Mouse (Mus musculus) heart, embryonic 15.5 days (tissue): ENCODE measurements around the gene Itpr2. TPM values are rescaled to one million over a fixed set of nuclear protein-coding genes. Genes with fewer than 3 reads are reported as not detected.
A peak's percentile ranks its signal among the peaks of the same experiment; 100 is the strongest.

Source experiments
- ATAC-seq: fragments of 200-750 bp; cut with Nextera tagmentation; replicated peaks from 2 replicates; pipeline ENCODE4 v1.8.0; 2017; ENCODE audit warnings: low read depth, moderate TSS enrichment; ENCODE audit not compliant: insufficient number of reproducible peaks, insufficient read depth, low FRiP score
- H3K27ac ChIP-seq: fragments of 300-500 bp; sonication (generic); 2 replicates; pipeline ENCODE4 v1.5.1; 2015; ENCODE audit warnings: mild to moderate bottlenecking, inconsistent platforms
- H3K27me3 ChIP-seq: fragments of 300-500 bp; sonication (generic); 2 replicates; pipeline ENCODE4 v1.6.1; 2015; ENCODE audit warnings: inconsistent platforms
- H3K36me3 ChIP-seq: fragments of 300-500 bp; sonication (generic); 2 replicates; pipeline ENCODE4 v1.6.1; 2015; ENCODE audit warnings: mild to moderate bottlenecking, inconsistent platforms
- H3K4me1 ChIP-seq: fragments of 300-500 bp; sonication (generic); replicated peaks from 2 replicates; pipeline ENCODE4 v1.6.1; 2015; ENCODE audit warnings: inconsistent platforms
- H3K4me2 ChIP-seq: fragments of 300-500 bp; sonication (generic); 2 replicates; pipeline ENCODE4 v1.6.1; 2015; ENCODE audit warnings: inconsistent platforms, mild to moderate bottlenecking, moderate library complexity
- H3K4me3 ChIP-seq: fragments of 300-500 bp; sonication (generic); 2 replicates; pipeline ENCODE4 v1.5.1; 2015; ENCODE audit warnings: mild to moderate bottlenecking, inconsistent platforms
- H3K9ac ChIP-seq: fragments of 300-500 bp; sonication (generic); 2 replicates; pipeline ENCODE4 v1.6.1; 2015; ENCODE audit warnings: mild to moderate bottlenecking, inconsistent platforms
- H3K9me3 ChIP-seq: fragments of 300-500 bp; sonication (generic); replicated peaks from 2 replicates; pipeline ENCODE4 v1.6.1; 2016; ENCODE audit warnings: inconsistent platforms
- WGBS: fragments of 180-500 bp; shearing (Covaris S2); methylation state at CpG from one replicate; pipeline ENCODE4 v1.1.7; 2015; ENCODE audit warnings: mixed read lengths; 5-methylcytosine and 5-hydroxymethylcytosine counted together
- polyA plus RNA-seq: library from polyadenylated mRNA; unstranded; fragments of >200 nt; fragmentation: Nextera tagmentation; extraction: Ambion mirVana; gene quantifications from 2 replicates; pipeline ENCODE4 v1.2.1, GENCODE M21; 2015

Gene Itpr2
- polyA plus RNA-seq, 1 experiment from 2014 or later, result 39.2 TPM

DNA sequence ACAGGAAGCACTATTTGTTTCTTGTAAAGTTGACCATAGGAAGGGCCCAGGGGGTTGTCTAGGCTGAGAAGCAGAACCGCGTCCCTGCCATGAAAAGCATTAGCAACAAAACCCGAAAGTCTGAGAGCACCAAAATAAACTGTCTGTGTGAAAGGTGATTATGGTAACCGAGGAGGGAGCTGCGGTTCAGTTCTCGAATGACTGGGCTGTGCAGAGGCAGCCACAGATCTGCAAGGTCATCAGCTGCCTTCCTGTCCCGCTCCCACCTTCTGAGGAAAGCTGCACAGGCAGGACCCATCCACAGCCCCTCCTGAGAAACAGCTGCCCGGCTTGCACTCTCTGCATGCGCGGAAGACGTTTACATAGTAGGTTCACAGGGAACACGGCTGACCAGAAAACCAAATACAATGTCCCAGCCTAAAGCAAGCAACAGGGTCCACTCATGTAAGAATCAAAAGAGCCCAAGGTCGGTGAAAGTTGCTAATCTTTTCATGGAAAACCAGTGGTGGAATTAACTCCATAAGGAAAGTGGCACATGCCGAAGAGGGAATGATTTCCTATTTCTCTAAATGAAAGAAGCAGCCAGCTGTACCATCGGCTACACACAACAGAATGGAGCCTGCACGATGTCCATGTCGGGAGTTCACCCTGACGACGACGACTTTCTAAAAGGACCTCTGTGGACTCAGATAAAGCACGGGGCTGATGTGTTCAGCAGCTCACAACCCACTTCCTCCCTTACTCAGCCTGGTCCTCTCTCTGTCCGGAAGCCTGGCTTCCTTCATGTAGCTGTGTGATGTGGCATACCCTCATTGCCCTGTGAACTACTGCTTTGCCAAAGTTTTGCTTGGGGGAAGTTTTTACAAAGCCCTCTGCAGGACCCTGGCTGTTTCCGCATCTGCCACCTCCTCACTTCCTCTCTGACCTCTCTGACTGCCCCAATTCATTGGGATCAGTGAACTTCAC lies 280.4 kb downstream of the Itpr2 start:
- no peak overlapping the region for H3K9ac ChIP-seq
- H3K4me1 ChIP-seq, result peaks cover 20% of the 10 kb centered on the region
- no peaks in the 10 kb centered on the region for H3K27me3 ChIP-seq
- no peaks in the 10 kb centered on the region for H3K9me3 ChIP-seq
- no peak overlapping the region for H3K4me2 ChIP-seq
- H3K27ac ChIP-seq, result peak overlapping the region; percentile 42
- H3K36me3 ChIP-seq, result peaks cover under 1% of the 10 kb centered on the region; the same call in 1 of the 2 replicates
- 35% methylated on average over 23 of the region's 23 CpGs for WGBS
- H3K4me3 ChIP-seq, result no peak overlapping the region
- peak; percentile 64; the same call in 1 of the 2 replicates for ATAC-seq

DNA sequence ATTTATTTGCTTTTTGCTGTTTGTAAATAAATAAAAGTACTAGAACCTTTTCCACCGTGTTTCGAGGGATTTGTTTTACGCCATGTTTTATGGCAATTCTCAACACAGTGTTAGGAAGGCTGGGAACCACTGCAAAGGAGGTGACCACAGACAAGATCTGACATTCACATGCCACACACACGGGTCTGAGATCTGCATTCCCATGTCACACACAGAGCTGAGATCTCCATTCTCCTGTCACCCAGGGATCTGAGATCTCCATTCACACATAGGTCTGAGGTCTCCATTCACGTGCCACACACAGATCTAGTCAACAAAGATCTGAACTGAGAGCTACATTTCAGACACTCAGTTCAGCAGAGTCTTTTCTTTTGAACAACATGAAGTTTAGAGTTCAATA lies 282.0 kb downstream of the Itpr2 start:
- 75% methylated on average over 5 of the region's 5 CpGs for WGBS
- no peak overlapping the region for H3K4me3 ChIP-seq
- H3K9ac ChIP-seq, result no peak overlapping the region
- peaks cover 20% of the 10 kb centered on the region for H3K4me1 ChIP-seq
- H3K27me3 ChIP-seq, result no peaks in the 10 kb centered on the region
- H3K36me3 ChIP-seq, result no peaks in the 10 kb centered on the region; the same call in 1 of the 2 replicates
- H3K4me2 ChIP-seq, result no peak overlapping the region
- ATAC-seq, result no peak
- no peak overlapping the region for H3K27ac ChIP-seq
- H3K9me3 ChIP-seq, result no peaks in the 10 kb centered on the region

DNA sequence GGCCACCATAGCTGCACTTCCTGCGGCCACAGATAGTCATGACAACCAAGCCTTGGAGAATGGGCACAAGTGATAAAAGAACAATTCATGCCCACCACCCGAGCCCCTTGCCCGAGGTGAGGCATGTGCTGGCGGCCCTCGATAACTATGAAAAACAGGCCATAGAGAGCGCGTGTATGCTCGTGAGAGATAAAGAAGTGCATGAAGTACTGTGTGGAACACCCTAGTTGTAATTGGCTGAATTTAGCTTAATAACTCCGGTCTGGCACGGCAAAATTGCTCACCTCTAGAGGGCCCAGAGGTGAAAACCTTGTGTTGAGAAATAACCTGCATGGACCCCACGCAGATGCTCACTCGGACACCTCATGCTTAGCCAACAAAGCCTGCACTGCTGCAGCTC lies 282.5 kb downstream of the Itpr2 start:
- H3K9me3 ChIP-seq, result no peaks in the 10 kb centered on the region
- no peak for ATAC-seq
- H3K27me3 ChIP-seq, result no peaks in the 10 kb centered on the region
- H3K4me2 ChIP-seq, result no peak overlapping the region
- H3K9ac ChIP-seq, result no peak overlapping the region
- 91% methylated on average over 12 of the region's 12 CpGs for WGBS
- H3K36me3 ChIP-seq, result no peaks in the 10 kb centered on the region; the same call in 1 of the 2 replicates
- H3K4me1 ChIP-seq, result peaks cover 20% of the 10 kb centered on the region
- H3K27ac ChIP-seq, result no peak overlapping the region
- H3K4me3 ChIP-seq, result no peak overlapping the region

DNA sequence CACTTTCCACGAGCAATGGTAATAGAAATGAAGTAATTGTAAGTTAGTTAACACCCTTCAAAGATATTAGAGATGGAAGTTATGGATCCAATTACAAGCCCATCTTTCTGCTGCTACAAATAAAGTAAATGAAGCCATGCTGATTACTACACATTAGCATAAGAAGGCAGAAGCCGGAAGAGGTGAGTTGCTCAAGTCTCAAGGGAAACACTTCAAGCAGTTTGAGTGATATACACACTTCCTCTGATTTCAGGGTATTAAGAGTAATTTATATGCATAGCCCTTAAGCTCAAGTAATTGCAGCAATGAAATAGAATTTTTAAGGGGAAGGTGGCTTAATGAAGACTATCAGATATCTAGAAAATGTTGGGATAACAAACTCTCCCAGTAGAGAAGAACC lies 286.7 kb downstream of the Itpr2 start:
- no peaks in the 10 kb centered on the region for H3K9me3 ChIP-seq
- H3K36me3 ChIP-seq, result no peaks in the 10 kb centered on the region; the same call in 1 of the 2 replicates
- ATAC-seq, result no peak
- no peaks in the 10 kb centered on the region for H3K4me1 ChIP-seq
- no peak overlapping the region for H3K4me2 ChIP-seq
- H3K27me3 ChIP-seq, result no peaks in the 10 kb centered on the region
- 79% methylated on average over 2 of the region's 2 CpGs for WGBS
- H3K27ac ChIP-seq, result no peak overlapping the region
- no peak overlapping the region for H3K9ac ChIP-seq
- H3K4me3 ChIP-seq, result no peak overlapping the region

DNA sequence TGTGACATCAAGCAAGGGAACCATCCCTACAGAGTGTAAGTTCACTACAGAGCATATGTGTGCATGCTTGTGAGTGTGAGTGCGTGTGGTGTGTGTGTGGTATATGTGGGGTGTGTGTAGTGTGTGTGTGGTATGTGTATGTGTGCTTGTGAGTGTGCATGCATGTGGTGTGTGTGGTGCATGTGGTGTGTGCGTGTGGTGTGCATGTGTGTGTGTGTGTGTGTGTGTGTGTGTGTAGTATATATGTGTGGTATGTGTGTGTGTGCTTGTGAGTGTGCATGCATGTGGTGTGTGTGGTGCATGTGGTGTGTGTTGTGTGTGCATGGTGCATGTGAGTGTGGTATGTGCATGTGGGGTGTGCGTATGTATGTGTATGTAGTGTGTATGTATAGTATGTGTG lies 289.7 kb downstream of the Itpr2 start:
- Histone ChIP-seq H3K27me3 (no peaks in the 10 kb centered on the region), H3K4me1 (peaks cover 5% of the 10 kb centered on the region; the same call in 1 of the 2 replicates), H3K4me2 (no peak overlapping the region), H3K4me3 (no peak overlapping the region), H3K36me3 (no peaks in the 10 kb centered on the region; the same call in 1 of the 2 replicates), H3K9ac (no peak overlapping the region), H3K27ac (no peak overlapping the region), H3K9me3 (no peaks in the 10 kb centered on the region)
- no peak for ATAC-seq
- 94% methylated on average over 3 of the region's 3 CpGs for WGBS

DNA sequence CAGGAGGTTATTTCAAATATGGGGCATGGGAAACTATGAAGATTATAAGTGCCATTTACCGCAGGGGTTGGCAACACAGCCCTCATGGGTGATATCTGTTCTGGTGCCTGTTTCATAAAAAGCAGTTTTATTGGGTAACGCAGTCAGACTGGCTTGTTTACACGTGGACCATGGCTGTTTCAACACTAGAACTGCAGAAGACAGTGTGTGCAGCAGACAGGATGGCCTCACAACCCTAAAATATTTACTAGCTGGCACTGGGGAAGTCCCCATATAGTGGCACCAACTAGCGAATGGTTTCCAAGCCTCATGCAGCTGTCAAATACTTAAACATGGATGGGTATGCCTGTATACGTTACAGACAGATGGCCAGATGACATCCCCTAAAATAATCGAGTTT lies 290.8 kb downstream of the Itpr2 start:
- H3K4me3 ChIP-seq, result no peak overlapping the region
- 84% methylated on average over 6 of the region's 6 CpGs for WGBS
- H3K9me3 ChIP-seq, result no peaks in the 10 kb centered on the region
- no peaks in the 10 kb centered on the region; the same call in 1 of the 2 replicates for H3K36me3 ChIP-seq
- H3K4me2 ChIP-seq, result no peak overlapping the region
- no peak overlapping the region for H3K9ac ChIP-seq
- no peak for ATAC-seq
- H3K27me3 ChIP-seq, result no peaks in the 10 kb centered on the region
- H3K4me1 ChIP-seq, result peaks cover 6% of the 10 kb centered on the region; the same call in 1 of the 2 replicates
- no peak overlapping the region for H3K27ac ChIP-seq

DNA sequence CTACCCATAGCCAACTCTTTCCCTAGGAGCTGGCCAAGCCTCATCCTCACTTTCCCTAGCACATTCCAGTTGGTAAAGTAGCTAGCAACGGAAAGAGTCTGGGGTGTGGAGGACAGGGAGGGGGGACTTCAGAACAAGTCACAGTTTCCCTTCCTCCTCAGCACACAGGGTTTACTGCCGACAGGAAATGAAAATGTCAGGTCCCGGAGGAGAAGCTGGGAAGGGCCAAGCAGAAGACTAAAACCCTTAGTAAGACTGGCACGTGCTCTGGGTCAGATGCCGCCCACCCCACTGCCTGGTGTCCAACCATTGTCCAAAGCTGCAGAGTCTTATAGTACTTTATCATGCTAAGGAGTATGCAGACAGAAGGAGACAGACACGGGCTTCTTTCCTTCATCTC lies 293.0 kb downstream of the Itpr2 start:
- Histone ChIP-seq H3K27ac (peak overlapping the region; percentile 20; the same call in 1 of the 2 replicates), H3K4me3 (no peak overlapping the region), H3K9me3 (no peaks in the 10 kb centered on the region), H3K9ac (no peak overlapping the region), H3K27me3 (no peaks in the 10 kb centered on the region), H3K4me1 (peaks cover 6% of the 10 kb centered on the region; the same call in 1 of the 2 replicates), H3K36me3 (no peaks in the 10 kb centered on the region; the same call in 1 of the 2 replicates), H3K4me2 (no peak overlapping the region)
- 0 out of 2 replicates have a peak, but pooled peaks have one; percentile 40 for ATAC-seq
- WGBS, result 52% methylated on average over 6 of the region's 6 CpGs

DNA sequence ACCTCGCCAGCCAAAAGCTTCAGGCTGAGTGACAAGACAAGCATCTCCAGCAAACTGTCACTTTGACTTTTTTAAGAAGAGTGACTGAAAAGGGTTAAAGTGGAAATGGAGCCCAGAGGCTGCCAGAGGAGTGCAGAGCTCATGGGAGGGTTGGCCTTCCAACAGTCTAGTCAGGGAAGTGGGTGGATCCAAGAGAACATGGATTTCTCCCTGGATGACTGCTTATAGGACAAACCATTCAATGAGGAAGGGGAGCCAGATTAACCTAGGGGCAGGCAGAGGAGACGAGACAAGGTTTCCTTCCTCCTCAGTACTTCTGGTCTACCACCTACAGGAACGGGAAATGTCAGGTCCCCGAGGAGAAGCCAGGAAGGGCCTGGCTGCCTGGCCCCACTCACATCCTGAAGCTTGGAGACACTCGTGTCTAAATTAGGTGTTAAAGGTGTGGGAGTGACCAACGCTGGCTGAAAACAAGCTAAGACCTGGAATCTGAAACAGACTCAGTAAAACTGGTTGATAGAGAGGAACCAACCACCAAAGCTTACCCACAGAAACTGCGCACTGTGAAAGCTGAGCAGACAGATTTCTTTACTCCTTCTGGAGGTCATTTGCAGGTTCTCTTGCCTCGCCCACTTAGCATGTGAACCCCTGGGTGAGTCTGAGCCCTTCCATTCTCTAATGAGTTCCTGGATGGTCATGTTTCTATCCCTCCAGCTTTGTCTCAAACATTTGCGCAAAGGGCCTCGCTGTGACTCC lies 294.6 kb downstream of the Itpr2 start:
- peaks cover 6% of the 10 kb centered on the region; the same call in 1 of the 2 replicates for H3K4me1 ChIP-seq
- no peaks in the 10 kb centered on the region for H3K27me3 ChIP-seq
- no peak; the same call in 1 of the 2 replicates for ATAC-seq
- no peaks in the 10 kb centered on the region; the same call in 1 of the 2 replicates for H3K36me3 ChIP-seq
- no peak overlapping the region for H3K4me3 ChIP-seq
- no peak overlapping the region for H3K9ac ChIP-seq
- no peak overlapping the region for H3K4me2 ChIP-seq
- 73% methylated on average over 10 of the region's 10 CpGs for WGBS
- peak overlapping the region; percentile 20; the same call in 1 of the 2 replicates for H3K27ac ChIP-seq
- H3K9me3 ChIP-seq, result no peaks in the 10 kb centered on the region

DNA sequence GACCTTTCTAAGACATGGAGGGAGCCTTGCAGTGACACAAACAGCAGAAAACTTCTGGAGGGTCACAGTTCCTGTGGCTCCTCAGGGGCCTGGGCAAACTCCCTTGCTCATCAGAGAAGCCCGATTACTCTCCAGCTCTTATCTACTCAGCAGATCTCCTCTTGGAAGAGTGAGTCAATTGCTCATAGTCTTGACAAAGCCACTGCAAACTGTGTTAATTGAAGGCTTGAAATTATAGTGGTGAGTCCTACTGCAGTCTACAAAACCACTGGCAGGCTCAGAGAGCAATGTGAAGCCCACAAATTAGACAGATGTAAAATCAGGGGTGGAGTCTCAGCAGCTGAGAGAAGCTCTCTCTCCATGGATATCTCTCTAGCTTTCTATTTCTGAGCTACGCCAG lies 296.9 kb downstream of the Itpr2 start:
- Histone ChIP-seq H3K9ac (no peak overlapping the region), H3K27ac (no peak overlapping the region), H3K4me3 (no peak overlapping the region), H3K4me2 (no peak overlapping the region), H3K27me3 (no peaks in the 10 kb centered on the region), H3K9me3 (no peaks in the 10 kb centered on the region), H3K36me3 (no peaks in the 10 kb centered on the region), H3K4me1 (peaks cover 6% of the 10 kb centered on the region; the same call in 1 of the 2 replicates)
- 43% methylated on average over 2 of the region's 2 CpGs for WGBS
- no peak for ATAC-seq

DNA sequence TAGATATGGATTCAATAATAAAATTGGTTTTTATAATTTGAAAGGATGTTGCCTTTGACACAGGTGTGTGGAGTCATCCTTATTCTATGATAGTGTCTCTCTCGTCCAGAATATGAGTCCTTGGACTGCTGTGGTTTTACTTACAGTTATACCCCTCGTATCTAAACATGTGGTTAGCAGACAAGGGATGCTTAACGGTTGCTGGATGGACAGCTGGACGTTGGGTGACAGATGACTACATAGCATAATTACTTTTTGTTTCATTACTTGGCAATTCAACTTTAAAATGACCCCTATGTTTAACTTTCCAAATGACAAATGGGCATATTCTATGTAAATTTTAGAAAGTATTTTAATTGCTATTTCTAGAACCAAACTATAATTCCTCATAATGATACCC lies 297.6 kb downstream of the Itpr2 start:
- H3K4me3 ChIP-seq, result no peak overlapping the region
- WGBS, result 72% methylated on average over 4 of the region's 4 CpGs
- H3K9ac ChIP-seq, result no peak overlapping the region
- H3K36me3 ChIP-seq, result no peaks in the 10 kb centered on the region
- H3K27ac ChIP-seq, result no peak overlapping the region
- no peaks in the 10 kb centered on the region for H3K27me3 ChIP-seq
- ATAC-seq, result no peak
- H3K4me1 ChIP-seq, result peaks cover 6% of the 10 kb centered on the region; the same call in 1 of the 2 replicates
- H3K9me3 ChIP-seq, result no peaks in the 10 kb centered on the region
- no peak overlapping the region for H3K4me2 ChIP-seq

DNA sequence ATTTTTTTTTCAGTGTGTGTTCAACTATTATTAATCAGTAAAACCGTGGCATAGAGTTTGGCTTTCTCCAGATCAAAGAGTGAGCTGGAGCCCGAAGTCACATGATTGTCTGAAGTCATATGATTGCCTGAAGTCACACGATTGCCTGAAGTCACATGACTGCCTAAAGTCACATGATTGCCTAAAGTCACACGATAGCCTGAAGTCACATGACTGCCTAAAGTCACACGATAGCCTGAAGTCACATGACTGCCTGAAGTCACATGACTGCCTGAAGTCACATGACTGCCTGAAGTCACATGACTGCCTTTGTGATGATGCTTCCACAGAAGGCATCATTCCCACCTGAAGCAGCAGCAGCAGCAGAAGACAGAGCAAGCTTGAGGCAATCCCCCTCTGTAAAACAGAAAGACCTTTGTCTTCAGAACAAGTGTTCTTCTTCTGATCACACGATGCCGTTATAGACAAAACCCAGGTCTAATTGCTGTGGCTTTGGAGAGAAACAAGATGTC lies 304.1 kb downstream of the Itpr2 start:
- Histone ChIP-seq H3K27ac (no peak overlapping the region), H3K4me1 (no peaks in the 10 kb centered on the region), H3K4me2 (no peak overlapping the region), H3K27me3 (no peaks in the 10 kb centered on the region), H3K4me3 (no peak overlapping the region), H3K36me3 (peaks cover 23% of the 10 kb centered on the region), H3K9ac (no peak overlapping the region), H3K9me3 (no peaks in the 10 kb centered on the region)
- whole genome bisulfite sequencing, result 90% methylated on average over 7 of the region's 7 CpGs
- ATAC-seq, result no peak
